Mouse (Mus musculus) C2C12 (cell line): ENCODE measurements around the gene Mfsd13b.

Experiments used
- CTCF ChIP-seq: IDR thresholded peaks from one replicate; pipeline ENCODE4 v1.5.1; 2011; ENCODE audit not compliant: control insufficient read depth, insufficient read depth, insufficient read length
- MYOD1 ChIP-seq: IDR thresholded peaks from one replicate; pipeline ENCODE4 v1.6.1; 2011; ENCODE audit warnings: low read depth; ENCODE audit not compliant: control insufficient read depth, insufficient read length
- MYOG ChIP-seq: IDR thresholded peaks from one replicate; pipeline ENCODE4 v1.6.1; 2011; ENCODE audit not compliant: control insufficient read depth, insufficient read length; ENCODE audit errors: extremely low read depth
- USF1 ChIP-seq: IDR thresholded peaks from one replicate; pipeline ENCODE4 v1.6.1; 2011; ENCODE audit warnings: low read depth, mild to moderate bottlenecking, control low read depth, moderate library complexity

GRCm38 (mm10) chr7:120977063-120977462, 5.2 kb upstream of the Mfsd13b start:
- TF ChIP-seq CTCF (no peak), MYOD1 (no peak), USF1 (no peak), MYOG (no peak)
